ENCODE assay signal across 36 mouse cellular contexts in genomic region chr11:103636261-103636660, GRCm38 (mm10). TPM values are rescaled to one million over a fixed set of nuclear protein-coding genes. Genes with fewer than 3 reads are reported as not detected.
"Had no signal": no experiment of that assay in that cellular context is flagged by ENCODE, and none has a peak within 500 bp of the region (broad histone marks: within the 10 kb centered on the region; RNA-seq: fewer than 3 reads in every experiment).

No protein-coding gene starts in this region.

- DNase-seq: left cerebral cortex, postnatal 4 days; liver; liver, embryonic 13.5 days; liver, postnatal 0 days; lung, adult 18-20 months; lung, adult 2 months; lung, embryonic 14.5 days; lung, postnatal 10 days; lung, postnatal 14 days; lung, postnatal 36 days; lung, postnatal 4 days; midbrain, embryonic 14.5 days had no signal

- H3K4me1 ChIP-seq: limb, embryonic 12.5 days; limb, embryonic 13.5 days; limb, embryonic 15.5 days; liver, embryonic 13.5 days; liver, embryonic 15.5 days; lung, embryonic 15.5 days; midbrain, embryonic 10.5 days; midbrain, embryonic 12.5 days; midbrain, embryonic 15.5 days had no signal

- H3K9me3 ChIP-seq: limb, embryonic 10.5 days; limb, embryonic 12.5 days; limb, embryonic 13.5 days; limb, embryonic 15.5 days; liver, embryonic 13.5 days; liver, embryonic 15.5 days; lung, embryonic 15.5 days; midbrain, embryonic 10.5 days; midbrain, embryonic 12.5 days; midbrain, embryonic 13.5 days; midbrain, embryonic 15.5 days had no signal

- ATAC-seq: liver, postnatal 0 days; lung, postnatal 0 days; midbrain, embryonic 13.5 days; midbrain, embryonic 15.5 days; midbrain, embryonic 16.5 days had no signal

- H3K4me3 ChIP-seq: left cerebral cortex, adult 2 months; limb, embryonic 10.5 days; limb, embryonic 12.5 days; limb, embryonic 13.5 days; limb, embryonic 15.5 days; liver, embryonic 13.5 days; liver, embryonic 15.5 days; lung, embryonic 15.5 days; megakaryocyte, embryonic 14.5 days; midbrain, embryonic 10.5 days; midbrain, embryonic 12.5 days; midbrain, embryonic 13.5 days; midbrain, embryonic 15.5 days; myocyte had no signal

- H3K27ac ChIP-seq: left cerebral cortex, adult 2 months; limb, embryonic 10.5 days; limb, embryonic 12.5 days; limb, embryonic 13.5 days; limb, embryonic 15.5 days; liver, embryonic 13.5 days; liver, embryonic 14.5 days; liver, embryonic 15.5 days; lung, embryonic 15.5 days; macrophage; midbrain, embryonic 10.5 days; midbrain, embryonic 12.5 days; midbrain, embryonic 13.5 days; midbrain, embryonic 15.5 days had no signal

- H3K36me3 ChIP-seq: limb, embryonic 10.5 days; limb, embryonic 12.5 days; limb, embryonic 13.5 days; limb, embryonic 15.5 days; liver, embryonic 13.5 days; liver, embryonic 15.5 days; lung, embryonic 15.5 days; midbrain, embryonic 10.5 days; midbrain, embryonic 12.5 days; midbrain, embryonic 13.5 days; midbrain, embryonic 15.5 days had no signal

- H3K9ac ChIP-seq: limb, embryonic 12.5 days; limb, embryonic 13.5 days; limb, embryonic 15.5 days; liver, embryonic 13.5 days; liver, embryonic 14.5 days; liver, embryonic 15.5 days; liver, postnatal 0 days; lung, embryonic 14.5 days; lung, embryonic 15.5 days; midbrain, embryonic 12.5 days; midbrain, embryonic 13.5 days; midbrain, embryonic 15.5 days had no signal

- H3K4me2 ChIP-seq: limb, embryonic 12.5 days; limb, embryonic 13.5 days; limb, embryonic 15.5 days; liver, embryonic 13.5 days; liver, embryonic 15.5 days; lung, embryonic 14.5 days; lung, embryonic 15.5 days; midbrain, embryonic 11.5 days; midbrain, embryonic 12.5 days; midbrain, embryonic 13.5 days; midbrain, embryonic 15.5 days had no signal

RNA-seq across cellular contexts. Expression of gene Lyzl6, which starts 2.4 kb away (rescaled TPM):
- polyA plus RNA-seq: limb, embryonic 10.5 days; limb, embryonic 11.5 days; limb, embryonic 12.5 days; limb, embryonic 13.5 days; limb, embryonic 14.5 days; limb, embryonic 15.5 days; liver, adult 2 months; liver, embryonic 13.5 days; liver, embryonic 14.5 days; liver, embryonic 15.5 days; liver, embryonic 16.5 days; liver, postnatal 0 days; lung, adult 2 months; lung, embryonic 14.5 days; lung, embryonic 15.5 days; lung, embryonic 16.5 days; lung, postnatal 0 days; macrophage; midbrain, embryonic 10.5 days; midbrain, embryonic 11.5 days; midbrain, embryonic 12.5 days; midbrain, embryonic 13.5 days; midbrain, embryonic 14.5 days; midbrain, embryonic 15.5 days; midbrain, embryonic 16.5 days; midbrain, postnatal 0 days; myocyte had no signal

RNA-seq across cellular contexts. Expression of gene Rprml, which starts 13.1 kb away (rescaled TPM):
- polyA plus RNA-seq: limb, embryonic 11.5 days; limb, embryonic 12.5 days; liver, adult 2 months; liver, embryonic 13.5 days; liver, embryonic 14.5 days; liver, embryonic 15.5 days; liver, embryonic 16.5 days; liver, postnatal 0 days; lung, embryonic 14.5 days; lung, embryonic 15.5 days; lung, embryonic 16.5 days; macrophage; midbrain, embryonic 10.5 days; midbrain, embryonic 11.5 days; midbrain, embryonic 12.5 days had no signal

RNA-seq across cellular contexts. Expression of gene Gm884, which starts 15.3 kb away (rescaled TPM):
- polyA plus RNA-seq: limb, embryonic 10.5 days; limb, embryonic 11.5 days; limb, embryonic 12.5 days; limb, embryonic 13.5 days; limb, embryonic 14.5 days; limb, embryonic 15.5 days; liver, adult 2 months; liver, embryonic 13.5 days; liver, embryonic 14.5 days; liver, embryonic 15.5 days; liver, embryonic 16.5 days; liver, postnatal 0 days; lung, adult 2 months; lung, embryonic 14.5 days; lung, embryonic 15.5 days; lung, embryonic 16.5 days; lung, postnatal 0 days; macrophage; midbrain, embryonic 10.5 days; midbrain, embryonic 11.5 days; midbrain, embryonic 12.5 days; midbrain, embryonic 13.5 days; midbrain, embryonic 14.5 days; midbrain, embryonic 15.5 days; midbrain, embryonic 16.5 days; midbrain, postnatal 0 days; myocyte had no signal
